Mouse (Mus musculus) ES-E14 (cell line): ENCODE data around the gene Neurog3.

Experiments used
- HCFC1 ChIP-seq: IDR thresholded peaks from 2 replicates; pipeline ENCODE4 v1.6.1; 2012; ENCODE audit warnings: low read length, inconsistent platforms, borderline replicate concordance; ENCODE audit not compliant: insufficient read depth
- ZC3H11A ChIP-seq: IDR thresholded peaks from 2 replicates; pipeline ENCODE4 v1.6.1; 2012; ENCODE audit warnings: low read depth, mild to moderate bottlenecking, inconsistent platforms, low read length, borderline replicate concordance

- TF ChIP-seq ZC3H11A (no peak), HCFC1 (no peak)
These were observed 38.5 kb upstream of the Neurog3 start for GRCm38 (mm10) chr10:62094401-62094800.
